Mouse (Mus musculus): ENCODE measurements around the gene Krt25.
A peak's percentile ranks its signal among the peaks of the same experiment; 100 is the strongest.

Krt25 gene

GRCm38 (mm10) chr11:99322851-99323250 lies at the start of gene Krt25:
Krt25 (minus strand) TSS chr11:99322951.
- no peak for DNase-seq (ENCODE audit: low spot score in 2 of 2)

- peak; percentile 19 to 29 for DNase-seq (ENCODE audit: low spot score in 2 of 2)
Observed at GRCm38 (mm10) chr11:99369853-99370451, 47.2 kb upstream of the Krt25 start.

GRCm38 (mm10) chr11:99369229-99369628 lies 46.5 kb upstream of the Krt25 start:
- DNase-seq (ENCODE audit: low spot score in 2 of 2): no peak

- DNase-seq (ENCODE audit: low spot score in 2 of 2): peak in 1 of 2 experiments; percentile 14
Observed at GRCm38 (mm10) chr11:99366791-99367190, 44.0 kb upstream of the Krt25 start.

- no peak for DNase-seq (ENCODE audit: low spot score in 2 of 2)
Observed at GRCm38 (mm10) chr11:99364412-99364811, 41.7 kb upstream of the Krt25 start.

GRCm38 (mm10) chr11:99361423-99361822 lies 38.7 kb upstream of the Krt25 start:
- DNase-seq (ENCODE audit: low spot score in 2 of 2): no peak

GRCm38 (mm10) chr11:99351004-99351403 lies 28.3 kb upstream of the Krt25 start, which contains the start of gene Krt27:
Krt27 (minus strand) TSS chr11:99351104.
- DNase-seq (ENCODE audit: low spot score in 2 of 2): no peak

GRCm38 (mm10) chr11:99339299-99339847 lies 16.6 kb upstream of the Krt25 start:
- DNase-seq (ENCODE audit: low spot score in 2 of 2): no peak

- DNase-seq (ENCODE audit: low spot score in 2 of 2): no peak
Observed at GRCm38 (mm10) chr11:99337866-99338265, 15.1 kb upstream of the Krt25 start, which contains the start of gene Krt26. Krt26 (minus strand) TSS chr11:99337966.

GRCm38 (mm10) chr11:99333426-99333825 lies 10.7 kb upstream of the Krt25 start:
- no peak for DNase-seq (ENCODE audit: low spot score in 2 of 2)

- DNase-seq (ENCODE audit: low spot score in 2 of 2): no peak
Observed at GRCm38 (mm10) chr11:99329655-99330054, 6.9 kb upstream of the Krt25 start.

- DNase-seq (ENCODE audit: low spot score in 2 of 2): no peak
Observed at GRCm38 (mm10) chr11:99321094-99321493, 1.7 kb downstream of the Krt25 start.

GRCm38 (mm10) chr11:99319127-99319526 lies 3.6 kb downstream of the Krt25 start:
- no peak for DNase-seq (ENCODE audit: low spot score in 2 of 2)

- no peak for DNase-seq (ENCODE audit: low spot score in 2 of 2)
Observed at GRCm38 (mm10) chr11:99316543-99316942, 6.2 kb downstream of the Krt25 start.

GRCm38 (mm10) chr11:99314594-99314993 lies 8.2 kb downstream of the Krt25 start:
- DNase-seq (ENCODE audit: low spot score in 2 of 2): no peak

- DNase-seq (ENCODE audit: low spot score in 2 of 2): peak in 1 of 2 experiments; percentile 30
Observed at GRCm38 (mm10) chr11:99310882-99311281, 11.9 kb downstream of the Krt25 start.

- peak in 1 of 2 experiments; percentile 35 for DNase-seq (ENCODE audit: low spot score in 2 of 2)
Observed at GRCm38 (mm10) chr11:99307579-99307978, 15.2 kb downstream of the Krt25 start.

- no peak for DNase-seq (ENCODE audit: low spot score in 2 of 2)
Observed at GRCm38 (mm10) chr11:99295039-99295438, 27.7 kb downstream of the Krt25 start.

GRCm38 (mm10) chr11:99292846-99293245 lies 29.9 kb downstream of the Krt25 start:
- DNase-seq (ENCODE audit: low spot score in 2 of 2): peak; percentile 18 to 43

- no peak for DNase-seq (ENCODE audit: low spot score in 2 of 2)
Observed at GRCm38 (mm10) chr11:99284833-99285312, 37.9 kb downstream of the Krt25 start, which contains the start of gene Krt24. Krt24 (minus strand) TSS chr11:99285262.

GRCm38 (mm10) chr11:99284011-99284410 lies 38.7 kb downstream of the Krt25 start:
- DNase-seq (ENCODE audit: low spot score in 2 of 2): no peak

GRCm38 (mm10) chr11:99283334-99283733 lies 39.4 kb downstream of the Krt25 start:
- DNase-seq (ENCODE audit: low spot score in 2 of 2): no peak

- DNase-seq (ENCODE audit: low spot score in 2 of 2): no peak
Observed at GRCm38 (mm10) chr11:99281116-99281515, 41.6 kb downstream of the Krt25 start.

Measured in thymus, postnatal 10 days (tissue).